Mouse (Mus musculus) frontal cortex, adult (tissue): ENCODE measurements at regions not wholly inside any gene's neighbourhood (a gene's known extent, or its start where the extent isn't known, plus 50 kb on each side); places are given as distances from the start of the nearest gene placed in this dataset.

Experiments used
- ATAC-seq: cut with Nextera tagmentation; 2 replicates; pipeline ENCODE4 v1.9.2; 2017; ENCODE audit warnings: mild to moderate bottlenecking, moderate library complexity, mixed read lengths; ENCODE audit not compliant: low TSS enrichment

GRCm38 (mm10) chr9:30772456-30772855 lies 149.8 kb downstream of the Adamts15 start:
- ATAC-seq, result no peak

- ATAC-seq, result no peak
These were observed 151.6 kb downstream of the Adamts15 start for GRCm38 (mm10) chr9:30770436-30771173.

- no peak for ATAC-seq
These were observed 152.9 kb downstream of the Adamts15 start for GRCm38 (mm10) chr9:30769435-30769729.

GRCm38 (mm10) chr9:30768665-30769434 lies 153.4 kb downstream of the Adamts15 start:
- ATAC-seq, result no peak

- ATAC-seq, result no peak
These were observed 155.6 kb downstream of the Adamts15 start for GRCm38 (mm10) chr9:30766701-30767100.

- no peak for ATAC-seq
These were observed 156.1 kb downstream of the Adamts15 start for GRCm38 (mm10) chr9:30766171-30766570.

- no peak for ATAC-seq
These were observed 157.2 kb downstream of the Adamts15 start for GRCm38 (mm10) chr9:30765017-30765569.

GRCm38 (mm10) chr9:30762913-30763312 lies 159.3 kb downstream of the Adamts15 start:
- ATAC-seq, result no peak

- ATAC-seq, result no peak
These were observed 164.1 kb downstream of the Adamts15 start for GRCm38 (mm10) chr9:30758121-30758520.

GRCm38 (mm10) chr9:30757406-30757805 lies 164.8 kb downstream of the Adamts15 start:
- ATAC-seq, result no peak

GRCm38 (mm10) chr9:30756796-30757195 lies 165.5 kb downstream of the Adamts15 start:
- ATAC-seq, result no peak

- ATAC-seq, result no peak
These were observed 166.7 kb downstream of the Adamts15 start for GRCm38 (mm10) chr9:30755586-30755985.

GRCm38 (mm10) chr9:30754826-30755225 lies 167.4 kb downstream of the Adamts15 start:
- no peak for ATAC-seq

- no peak for ATAC-seq
These were observed 178.8 kb downstream of the Adamts15 start for GRCm38 (mm10) chr9:30743471-30743870.

GRCm38 (mm10) chr9:30742471-30743098 lies 179.7 kb downstream of the Adamts15 start:
- no peak for ATAC-seq

- ATAC-seq, result no peak
These were observed 190.6 kb downstream of the Adamts15 start for GRCm38 (mm10) chr9:30731687-30732086.

- ATAC-seq, result no peak
These were observed 198.7 kb downstream of the Adamts15 start for GRCm38 (mm10) chr9:30723364-30724070.

- ATAC-seq, result no peak
These were observed 200.4 kb downstream of the Adamts15 start for GRCm38 (mm10) chr9:30721861-30722260.

GRCm38 (mm10) chr9:30716421-30717170 lies 205.7 kb downstream of the Adamts15 start:
- no peak for ATAC-seq

GRCm38 (mm10) chr9:30710131-30710530 lies 212.1 kb downstream of the Adamts15 start:
- no peak for ATAC-seq

- no peak for ATAC-seq
These were observed 222.4 kb downstream of the Adamts15 start for GRCm38 (mm10) chr9:30699848-30700247.
